Mouse (Mus musculus) heart, postnatal 25 days (tissue): ENCODE results near the gene Pik3r1. TPM values are rescaled to one million over a fixed set of nuclear protein-coding genes. Genes with fewer than 3 reads are reported as not detected.

ENCODE experiments used
- DNase-seq: peaks from one replicate; pipeline ENCODE4 v3.0.0; 2022; ENCODE audit warnings: low spot score
- intact Hi-C: fragments of 180-260 bp; cut with DNase I; formaldehyde crosslinking; loops from one replicate; pipeline ENCODE4 v1.15.1; 2025
- total RNA-seq, 2 experiments: library from RNA; stranded (reverse); gene quantifications; 2 replicates each; pipeline ENCODE4 v1.2.3; 2021

Pik3r1 gene
- total RNA-seq, 2 experiments from 2014 or later: 93.6 to 111 TPM

- DNase-seq: no peak
- intact Hi-C loops: no loop called here
Observed at GRCm38 (mm10) chr13:101652131-101652530, 115.9 kb downstream of the Pik3r1 start.

- DNase-seq: no peak
- intact Hi-C loops: no loop called here
Observed at GRCm38 (mm10) chr13:101641632-101642031, 126.4 kb downstream of the Pik3r1 start.

- intact Hi-C loops: no loop called here
- DNase-seq: no peak
Observed at GRCm38 (mm10) chr13:101635837-101636236, 132.2 kb downstream of the Pik3r1 start.

GRCm38 (mm10) chr13:101634420-101634819 lies 133.6 kb downstream of the Pik3r1 start:
- DNase-seq: no peak
- intact Hi-C loops: no loop called here

- intact Hi-C loops: no loop called here
- DNase-seq: no peak
Observed at GRCm38 (mm10) chr13:101633620-101634019, 134.4 kb downstream of the Pik3r1 start.

GRCm38 (mm10) chr13:101632771-101633170 lies 135.2 kb downstream of the Pik3r1 start:
- intact Hi-C loops: no loop called here

GRCm38 (mm10) chr13:101631561-101631960 lies 136.5 kb downstream of the Pik3r1 start:
- no peak for DNase-seq
- intact Hi-C loops: no loop called here

More at GRCm38 (mm10) chr13:101632771-101633170, 135.2 kb downstream of the Pik3r1 start:
- DNase-seq: no peak
